Mouse (Mus musculus) stomach, postnatal 0 days (tissue): Measurements from ENCODE around the gene Mfsd6.

Source experiments
- CTCF ChIP-seq: IDR thresholded peaks from 2 replicates; pipeline ENCODE4 v1.5.1; 2016; ENCODE audit warnings: antibody characterized with exemption, low read depth, mild to moderate bottlenecking, moderate library complexity
- EP300 ChIP-seq: optimal IDR thresholded peaks from 2 replicates; pipeline ENCODE3; 2016; ENCODE audit warnings: antibody characterized with exemption

- TF ChIP-seq CTCF, result no peak
- no peak for TF ChIP-seq EP300
These were observed 51.4 kb downstream of the Mfsd6 start for GRCm38 (mm10) chr1:52675561-52676551.
